Mouse (Mus musculus): ENCODE measurements around the gene Syt7. TPM values are rescaled to one million over a fixed set of nuclear protein-coding genes. Genes with fewer than 3 reads are reported as not detected.

Gene Syt7
- total RNA-seq (2012; rRNA removed) (not detected in 2 replicates), total RNA-seq (2014; rRNA removed) (not detected in 2 replicates), polyA plus RNA-seq (2012; ENCODE audit: insufficient read length, low read depth) (not detected in 2 replicates)

- Histone ChIP-seq H3K4me3 (replicated peaks in 1 of 3; ENCODE audit: low read depth in 2 of 3, low read length in 2 of 3, poor library complexity in 1 of 3) (no peak within 1 kb of the TSS), H3K36me3 (replicated peaks in 1 of 2; ENCODE audit: control insufficient read depth in 1 of 2, insufficient read depth in 1 of 2, low read length in 1 of 2) (no peaks in the 10 kb centered on the region), H3K9ac (ENCODE audit: insufficient read depth, low read depth) (no peak within 1 kb of the TSS), H3K27me3 (replicated peaks) (peaks cover 79% of the 10 kb centered on the region), H3K4me1 (ENCODE audit: control insufficient read depth in 1 of 2, insufficient read depth in 2 of 2) (peaks cover 0 to 4% of the 10 kb centered on the region in 2 experiments; a peak in 2 of 4 replicates), H3K9me3 (replicated peaks; ENCODE audit: low read length) (peaks cover 4% of the 10 kb centered on the region), H3K79me2 (replicated peaks; ENCODE audit: control insufficient read depth, extremely low read depth, insufficient read depth, poor library complexity, severe bottlenecking) (no peaks in the 10 kb centered on the region), H3K27ac (ENCODE audit: insufficient read depth, low read depth) (no peak within 1 kb of the TSS), H3K4me2 (ENCODE audit: insufficient read depth, low read depth, poor library complexity, severe bottlenecking) (no peak within 1 kb of the TSS)
- dilution Hi-C loops (cut with MboI; ENCODE audit: extremely low pct_ligation_motif_present, extremely low pct_unique_long_range_greater_than_20kb, low sequenced_read_pairs): no loop called here
- TF ChIP-seq TBP (conservative IDR thresholded peaks at IDR 0.05; ENCODE audit: low read depth, low read length): no peak
- TF ChIP-seq ZC3H11A (IDR thresholded peaks at IDR 0.05; ENCODE audit: low read depth, low read length): no peak
- TF ChIP-seq ZNF384 (IDR thresholded peaks at IDR 0.05; ENCODE audit: low read depth, low read length): no peak
- TF ChIP-seq ETS1 (conservative IDR thresholded peaks at IDR 0.05; ENCODE audit: low read depth, low read length): no peak
- no peak for TF ChIP-seq PAX5 (IDR thresholded peaks at IDR 0.05; ENCODE audit: low read length)
- TF ChIP-seq ZMIZ1 (IDR thresholded peaks at IDR 0.05; ENCODE audit: low read depth, low read length): no peak
- TF ChIP-seq EP300 (IDR thresholded peaks at IDR 0.05; ENCODE audit: low read length): no peak
- no peak for TF ChIP-seq NRF1 (IDR thresholded peaks at IDR 0.05; ENCODE audit: low read depth, low read length)
- no peak for DNase-seq (ENCODE audit: extremely low read depth)
- in situ Hi-C loops (cut with MboI; ENCODE audit: low pct_ligation_motif_present, low pct_unique_long_range_greater_than_20kb, low sequenced_read_pairs): no loop called here
Observed at GRCm38 (mm10) chr19:10388615-10389313, at the start of gene Syt7. TSS of gene Syt7 (plus strand) at chr19:10389090.

GRCm38 (mm10) chr19:10339271-10339670 lies 49.6 kb upstream of the Syt7 start:
- H3K27me3 ChIP-seq (replicated peaks): peaks cover 98% of the 10 kb centered on the region
- in situ Hi-C loops (cut with MboI; ENCODE audit: low pct_ligation_motif_present, low pct_unique_long_range_greater_than_20kb, low sequenced_read_pairs): no loop called here

GRCm38 (mm10) chr19:10340661-10341060 lies 48.2 kb upstream of the Syt7 start:
- Histone ChIP-seq H3K4me2 (ENCODE audit: insufficient read depth, low read depth, poor library complexity, severe bottlenecking) (no peak overlapping the region), H3K4me1 (ENCODE audit: control insufficient read depth in 1 of 2, insufficient read depth in 2 of 2) (peaks cover 13 to 21% of the 10 kb centered on the region in 2 experiments), H3K27ac (ENCODE audit: insufficient read depth, low read depth) (no peak overlapping the region), H3K4me3 (replicated peaks in 1 of 3; ENCODE audit: low read depth in 2 of 3, low read length in 2 of 3, poor library complexity in 1 of 3) (no peak overlapping the region), H3K9ac (ENCODE audit: insufficient read depth, low read depth) (no peak overlapping the region), H3K27me3 (replicated peaks) (peaks cover 91% of the 10 kb centered on the region), H3K36me3 (replicated peaks in 1 of 2; ENCODE audit: control insufficient read depth in 1 of 2, insufficient read depth in 1 of 2, low read length in 1 of 2) (no peaks in the 10 kb centered on the region), H3K9me3 (replicated peaks; ENCODE audit: low read length) (no peaks in the 10 kb centered on the region), H3K79me2 (replicated peaks; ENCODE audit: control insufficient read depth, extremely low read depth, insufficient read depth, poor library complexity, severe bottlenecking) (no peaks in the 10 kb centered on the region)
- in situ Hi-C loops (cut with MboI; ENCODE audit: low pct_ligation_motif_present, low pct_unique_long_range_greater_than_20kb, low sequenced_read_pairs): loop anchor here (5.0 kb wide), 2 partner anchors 57 to 92 kb away; no protein-coding TSS in a partner anchor
- no peak for DNase-seq (ENCODE audit: extremely low read depth)
- dilution Hi-C loops (cut with MboI; ENCODE audit: extremely low pct_ligation_motif_present, extremely low pct_unique_long_range_greater_than_20kb, low sequenced_read_pairs): no loop called here
- TF ChIP-seq CHD2 (IDR thresholded peaks at IDR 0.05; ENCODE audit: low read length): no peak
- no peak for TF ChIP-seq SMC3 (IDR thresholded peaks at IDR 0.05; ENCODE audit: low read depth, low read length)
- TF ChIP-seq TCF12 (IDR thresholded peaks at IDR 0.05; ENCODE audit: low read depth, low read length): no peak
- TF ChIP-seq ZNF384 (IDR thresholded peaks at IDR 0.05; ENCODE audit: low read depth, low read length): no peak
- no peak for TF ChIP-seq MXI1 (IDR thresholded peaks at IDR 0.05; ENCODE audit: low read depth, low read length)
- no peak for TF ChIP-seq GABPA (IDR thresholded peaks at IDR 0.05; ENCODE audit: insufficient replicate concordance, low read depth, low read length)

More at GRCm38 (mm10) chr19:10339271-10339670, 49.6 kb upstream of the Syt7 start:
- Histone ChIP-seq H3K9ac (ENCODE audit: insufficient read depth, low read depth) (no peak overlapping the region), H3K79me2 (replicated peaks; ENCODE audit: control insufficient read depth, extremely low read depth, insufficient read depth, poor library complexity, severe bottlenecking) (no peaks in the 10 kb centered on the region), H3K36me3 (replicated peaks in 1 of 2; ENCODE audit: control insufficient read depth in 1 of 2, insufficient read depth in 1 of 2, low read length in 1 of 2) (no peaks in the 10 kb centered on the region), H3K4me3 (replicated peaks in 1 of 3; ENCODE audit: low read depth in 2 of 3, low read length in 2 of 3, poor library complexity in 1 of 3) (no peak overlapping the region), H3K9me3 (replicated peaks; ENCODE audit: low read length) (no peaks in the 10 kb centered on the region), H3K4me2 (ENCODE audit: insufficient read depth, low read depth, poor library complexity, severe bottlenecking) (no peak overlapping the region), H3K27ac (ENCODE audit: insufficient read depth, low read depth) (no peak overlapping the region), H3K4me1 (ENCODE audit: control insufficient read depth in 1 of 2, insufficient read depth in 2 of 2) (peaks cover 11 to 17% of the 10 kb centered on the region in 2 experiments)
- no peak for DNase-seq (ENCODE audit: extremely low read depth)
- dilution Hi-C loops (cut with MboI; ENCODE audit: extremely low pct_ligation_motif_present, extremely low pct_unique_long_range_greater_than_20kb, low sequenced_read_pairs): no loop called here
- no peak for TF ChIP-seq RCOR1 (conservative IDR thresholded peaks at IDR 0.05; ENCODE audit: low read depth, low read length)

All from CH12.LX (cell line).